Mouse (Mus musculus) G1E (cell line): ENCODE measurements around the gene Itgal.

Experiments
- CTCF ChIP-seq: IDR thresholded peaks from 2 replicates; pipeline ENCODE4 v1.5.1; 2012; ENCODE audit warnings: low read depth, low read length, inconsistent platforms, mixed read lengths
- TAL1 ChIP-seq: conservative IDR thresholded peaks from 2 replicates; pipeline ENCODE4 v1.6.1; 2012; ENCODE audit warnings: low read depth, low read length, inconsistent platforms, mixed read lengths

GRCm38 (mm10) chr7:127337636-127338035, 41.6 kb downstream of the Itgal start:
- no peak for TF ChIP-seq CTCF
- no peak for TF ChIP-seq TAL1
